Comparison of ENCODE assay signal across 15 mouse cellular contexts in the genomic region with DNA sequence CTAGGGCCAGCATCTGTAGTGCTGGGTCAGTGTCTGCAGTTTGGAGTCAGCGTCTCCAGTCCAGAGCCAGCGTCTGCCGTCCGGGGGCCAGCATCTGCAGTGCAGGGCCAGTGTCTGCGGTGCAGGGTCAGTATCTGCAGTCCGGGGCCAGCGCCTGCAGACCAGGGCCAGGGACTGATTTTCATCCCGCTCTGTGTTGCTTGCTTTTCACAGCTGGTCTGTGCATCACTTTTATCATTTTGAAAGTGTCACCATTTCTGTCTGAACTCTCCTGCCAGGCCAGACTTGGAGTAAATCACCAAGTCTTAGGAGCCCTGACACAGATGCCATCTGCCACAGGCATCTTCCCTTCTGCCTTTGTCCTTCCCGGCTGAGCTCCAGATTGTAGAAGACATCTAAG.
"Had no signal": no experiment of that assay in that cellular context is flagged by ENCODE, and none has a peak within 500 bp of the region (broad histone marks: within the 10 kb centered on the region; RNA-seq: fewer than 3 reads in every experiment).

No protein-coding gene starts in this region.

- ATAC-seq: intestine, embryonic 16.5 days had no signal

- H3K4me3 ChIP-seq: kidney, embryonic 15.5 days; limb, embryonic 13.5 days; midbrain, embryonic 12.5 days; myocyte; neural tube, embryonic 15.5 days; stomach, embryonic 15.5 days had no signal

- DNase-seq: kidney, adult 2 months; kidney, postnatal 14 days; layer of hippocampus, adult 9-11 months; layer of hippocampus, postnatal 36 days; lung, adult 18-20 months; thymus, adult 2 months; thymus, postnatal 25 days had no signal

- H3K36me3 ChIP-seq: kidney, embryonic 15.5 days; limb, embryonic 13.5 days; midbrain, embryonic 12.5 days; neural tube, embryonic 15.5 days; stomach, embryonic 15.5 days had no signal

- H3K27ac ChIP-seq: kidney, embryonic 15.5 days; limb, embryonic 13.5 days; liver, embryonic 14.5 days; midbrain, embryonic 12.5 days; neural tube, embryonic 15.5 days; stomach, embryonic 15.5 days had no signal

- H3K4me2 ChIP-seq: kidney, embryonic 15.5 days; limb, embryonic 13.5 days; midbrain, embryonic 12.5 days; neural tube, embryonic 15.5 days; stomach, embryonic 15.5 days had no signal

- H3K9ac ChIP-seq: kidney, embryonic 15.5 days; limb, embryonic 13.5 days; liver, embryonic 14.5 days; midbrain, embryonic 12.5 days; neural tube, embryonic 15.5 days; stomach, embryonic 15.5 days had no signal

- H3K9me3 ChIP-seq: kidney, embryonic 15.5 days; limb, embryonic 13.5 days; midbrain, embryonic 12.5 days; neural tube, embryonic 15.5 days; stomach, embryonic 15.5 days had no signal

- H3K27me3 ChIP-seq: limb, embryonic 13.5 days; midbrain, embryonic 12.5 days; neural tube, embryonic 15.5 days; stomach, embryonic 15.5 days had no signal
